Mouse (Mus musculus): ENCODE measurements at regions not wholly inside any gene's neighbourhood (a gene's known extent, or its start where the extent isn't known, plus 50 kb on each side); places are given as distances from the start of the nearest gene placed in this dataset.

- no peak overlapping the region for H3K27ac ChIP-seq (ENCODE audit: insufficient read depth, low read depth, low read length)
- TF ChIP-seq CTCF (IDR thresholded peaks at IDR 0.05; ENCODE audit: extremely low read depth, insufficient read length, insufficient replicate concordance, low read depth, low read length): no peak
- TF ChIP-seq POLR2A (IDR thresholded peaks at IDR 0.05; ENCODE audit: low read depth, low read length): no peak
- no peak overlapping the region for H3K4me3 ChIP-seq (ENCODE audit: low read depth, low read length)
- no peaks in the 10 kb centered on the region for H3K4me1 ChIP-seq (ENCODE audit: control insufficient read depth, insufficient read depth, insufficient read length, low read length)
- WGBS: 86% methylated on average over 6 of the region's 6 CpGs
- no peaks in the 10 kb centered on the region for H3K36me3 ChIP-seq (ENCODE audit: control insufficient read depth, insufficient read depth, low read length)
- H3K27me3 ChIP-seq (ENCODE audit: control insufficient read depth, insufficient read depth, low read length): no peaks in the 10 kb centered on the region
Measured at GRCm38 (mm10) chr6:139160352-139160751, 341.4 kb downstream of the Rergl start.

DNA sequence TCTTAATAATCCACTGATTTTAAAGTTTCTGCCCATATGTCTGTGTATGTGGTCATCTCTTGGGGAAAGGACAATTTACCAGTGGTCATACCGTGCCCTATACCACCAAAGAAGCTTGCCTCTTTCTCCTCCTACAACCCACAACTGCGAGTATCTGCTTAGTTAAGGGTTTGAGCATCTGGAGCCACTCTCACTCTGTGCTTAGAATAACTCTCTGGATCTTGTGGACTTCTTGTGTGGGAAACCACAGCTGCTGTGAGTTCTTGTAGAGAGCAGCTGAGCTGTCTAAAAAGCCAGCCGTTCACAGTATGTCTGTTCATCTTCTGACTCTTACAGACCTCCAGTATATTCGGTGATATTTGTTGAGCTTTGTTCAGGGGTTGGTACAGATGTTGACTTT lies 342.0 kb downstream of the Rergl start:
- TF ChIP-seq POLR2A (IDR thresholded peaks at IDR 0.05; ENCODE audit: low read depth, low read length) (no peak), CTCF (IDR thresholded peaks at IDR 0.05; ENCODE audit: extremely low read depth, insufficient read length, insufficient replicate concordance, low read depth, low read length) (no peak)
- no peak overlapping the region for H3K4me3 ChIP-seq (ENCODE audit: low read depth, low read length)
- H3K27me3 ChIP-seq (ENCODE audit: control insufficient read depth, insufficient read depth, low read length): no peaks in the 10 kb centered on the region
- no peak overlapping the region for H3K27ac ChIP-seq (ENCODE audit: insufficient read depth, low read depth, low read length)
- 65% methylated on average over 4 of the region's 4 CpGs for WGBS
- no peaks in the 10 kb centered on the region for H3K36me3 ChIP-seq (ENCODE audit: control insufficient read depth, insufficient read depth, low read length)
- H3K4me1 ChIP-seq (ENCODE audit: control insufficient read depth, insufficient read depth, insufficient read length, low read length): no peaks in the 10 kb centered on the region

- Histone ChIP-seq H3K4me1 (ENCODE audit: control insufficient read depth, insufficient read depth, insufficient read length, low read length) (no peaks in the 10 kb centered on the region), H3K27ac (ENCODE audit: insufficient read depth, low read depth, low read length) (no peak overlapping the region), H3K4me3 (ENCODE audit: low read depth, low read length) (no peak overlapping the region), H3K27me3 (ENCODE audit: control insufficient read depth, insufficient read depth, low read length) (no peaks in the 10 kb centered on the region), H3K36me3 (ENCODE audit: control insufficient read depth, insufficient read depth, low read length) (no peaks in the 10 kb centered on the region)
- 76% methylated on average over 1 of the region's 1 CpGs for WGBS
- TF ChIP-seq CTCF (IDR thresholded peaks at IDR 0.05; ENCODE audit: extremely low read depth, insufficient read length, insufficient replicate concordance, low read depth, low read length) (no peak), POLR2A (IDR thresholded peaks at IDR 0.05; ENCODE audit: low read depth, low read length) (no peak)
Measured at GRCm38 (mm10) chr6:139154802-139155201, 347.0 kb downstream of the Rergl start.

DNA sequence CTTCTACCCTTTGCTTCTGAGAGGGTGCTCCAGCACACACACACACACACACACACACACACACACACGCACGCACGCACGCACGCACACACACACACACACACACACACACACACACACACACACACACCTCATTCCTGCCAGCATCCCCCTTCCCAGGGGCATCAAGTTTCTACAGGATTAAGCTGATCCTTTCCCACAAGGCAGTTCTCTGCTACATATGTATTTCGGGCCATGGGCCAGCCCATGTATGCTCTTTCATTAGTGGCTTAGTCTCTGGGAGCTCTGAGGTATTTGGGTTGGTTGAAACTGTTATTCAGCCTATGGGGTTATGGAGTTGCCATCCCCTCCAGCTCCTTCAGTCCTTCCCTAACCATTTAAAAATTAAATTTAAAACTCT lies 366.1 kb downstream of the Rergl start:
- Histone ChIP-seq H3K27ac (ENCODE audit: insufficient read depth, low read depth, low read length) (no peak overlapping the region), H3K36me3 (ENCODE audit: control insufficient read depth, insufficient read depth, low read length) (no peaks in the 10 kb centered on the region), H3K4me1 (ENCODE audit: control insufficient read depth, insufficient read depth, insufficient read length, low read length) (no peaks in the 10 kb centered on the region), H3K4me3 (ENCODE audit: low read depth, low read length) (no peak overlapping the region), H3K27me3 (ENCODE audit: control insufficient read depth, insufficient read depth, low read length) (no peaks in the 10 kb centered on the region)
- TF ChIP-seq CTCF (IDR thresholded peaks at IDR 0.05; ENCODE audit: extremely low read depth, insufficient read length, insufficient replicate concordance, low read depth, low read length): no peak
- no peak for TF ChIP-seq POLR2A (IDR thresholded peaks at IDR 0.05; ENCODE audit: low read depth, low read length)
- 89% methylated on average over 5 of the region's 6 CpGs for WGBS

DNA sequence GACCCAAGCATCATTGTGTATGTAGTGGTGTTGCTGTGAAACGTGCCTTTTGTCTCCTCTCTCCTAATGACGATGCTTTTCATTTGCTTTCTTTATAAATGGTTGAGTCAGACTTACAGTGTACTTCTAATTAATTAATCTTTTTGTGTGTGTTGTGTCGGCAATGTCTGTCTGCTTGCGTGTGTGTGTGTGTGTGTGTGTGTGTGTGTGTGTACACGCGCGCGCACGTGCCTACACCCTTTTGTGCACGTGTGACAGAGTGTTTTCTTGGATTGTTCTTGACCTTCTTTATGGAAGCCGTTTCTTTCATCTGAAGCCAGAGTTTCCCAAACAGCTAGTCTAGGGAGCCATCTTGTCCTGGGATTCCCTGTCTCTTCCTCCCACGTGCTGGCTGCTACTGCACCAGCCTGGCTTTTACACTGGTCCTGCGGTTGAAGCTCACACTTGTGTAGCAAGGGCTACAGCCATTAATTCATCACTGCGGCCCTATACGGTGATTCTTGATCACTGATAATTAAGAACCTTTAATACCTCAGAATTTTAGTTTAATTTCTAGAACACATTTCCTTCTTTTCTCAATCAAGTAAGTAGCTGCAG lies 369.6 kb downstream of the Rergl start:
- Histone ChIP-seq H3K36me3 (ENCODE audit: control insufficient read depth, insufficient read depth, low read length) (no peaks in the 10 kb centered on the region), H3K4me3 (ENCODE audit: low read depth, low read length) (no peak overlapping the region), H3K27me3 (ENCODE audit: control insufficient read depth, insufficient read depth, low read length) (no peaks in the 10 kb centered on the region), H3K4me1 (ENCODE audit: control insufficient read depth, insufficient read depth, insufficient read length, low read length) (no peaks in the 10 kb centered on the region), H3K27ac (ENCODE audit: insufficient read depth, low read depth, low read length) (no peak overlapping the region)
- TF ChIP-seq CTCF (IDR thresholded peaks at IDR 0.05; ENCODE audit: extremely low read depth, insufficient read length, insufficient replicate concordance, low read depth, low read length): no peak
- TF ChIP-seq POLR2A (IDR thresholded peaks at IDR 0.05; ENCODE audit: low read depth, low read length): no peak
- 85% methylated on average over 15 of the region's 15 CpGs for WGBS

DNA sequence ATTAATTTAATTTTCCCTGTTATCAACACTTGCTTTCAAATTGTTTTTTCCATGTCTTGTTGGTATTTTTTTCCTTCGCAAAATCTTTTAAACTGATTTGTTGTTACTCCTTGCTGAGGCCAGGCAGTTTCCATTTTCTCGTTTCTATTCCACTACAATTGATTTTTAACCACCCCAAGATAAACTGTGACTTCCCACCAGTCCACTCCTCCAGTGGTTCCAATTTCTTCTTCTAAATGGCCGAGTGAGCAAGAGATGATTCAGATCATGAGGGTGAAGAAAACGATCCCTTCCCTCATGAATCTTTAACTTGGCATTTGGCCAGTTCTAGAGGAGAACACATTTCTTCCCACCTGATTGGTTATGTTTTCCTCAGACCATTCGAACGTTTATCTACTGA lies 393.5 kb downstream of the Rergl start:
- Histone ChIP-seq H3K36me3 (ENCODE audit: control insufficient read depth, insufficient read depth, low read length) (no peaks in the 10 kb centered on the region), H3K27ac (ENCODE audit: insufficient read depth, low read depth, low read length) (no peak overlapping the region), H3K4me3 (ENCODE audit: low read depth, low read length) (no peak overlapping the region), H3K27me3 (ENCODE audit: control insufficient read depth, insufficient read depth, low read length) (no peaks in the 10 kb centered on the region), H3K4me1 (ENCODE audit: control insufficient read depth, insufficient read depth, insufficient read length, low read length) (no peaks in the 10 kb centered on the region)
- WGBS: 56% methylated on average over 6 of the region's 6 CpGs
- TF ChIP-seq POLR2A (IDR thresholded peaks at IDR 0.05; ENCODE audit: low read depth, low read length) (no peak), CTCF (IDR thresholded peaks at IDR 0.05; ENCODE audit: extremely low read depth, insufficient read length, insufficient replicate concordance, low read depth, low read length) (no peak)

GRCm38 (mm10) chr6:139103397-139103796 lies 398.4 kb downstream of the Rergl start:
- TF ChIP-seq POLR2A (IDR thresholded peaks at IDR 0.05; ENCODE audit: low read depth, low read length) (no peak), CTCF (IDR thresholded peaks at IDR 0.05; ENCODE audit: extremely low read depth, insufficient read length, insufficient replicate concordance, low read depth, low read length) (no peak)
- H3K36me3 ChIP-seq (ENCODE audit: control insufficient read depth, insufficient read depth, low read length): no peaks in the 10 kb centered on the region

More at GRCm38 (mm10) chr6:139103397-139103796, 398.4 kb downstream of the Rergl start:
- Histone ChIP-seq H3K27ac (ENCODE audit: insufficient read depth, low read depth, low read length) (no peak overlapping the region), H3K4me1 (ENCODE audit: control insufficient read depth, insufficient read depth, insufficient read length, low read length) (no peaks in the 10 kb centered on the region), H3K4me3 (ENCODE audit: low read depth, low read length) (no peak overlapping the region), H3K27me3 (ENCODE audit: control insufficient read depth, insufficient read depth, low read length) (no peaks in the 10 kb centered on the region)
- whole genome bisulfite sequencing: 62% methylated on average over 3 of the region's 3 CpGs
